Mouse (Mus musculus) hindbrain, embryonic 11.5 days (tissue): ENCODE data around the gene Sept7. TPM values are rescaled to one million over a fixed set of nuclear protein-coding genes. Genes with fewer than 3 reads are reported as not detected.

Experiments
- polyA plus RNA-seq: library from polyadenylated mRNA; unstranded; fragments of >200 nt; fragmentation: Nextera tagmentation; extraction: Ambion mirVana; gene quantifications from 2 replicates; pipeline ENCODE4 v1.2.1, GENCODE M21; 2014

Sept7 gene
- polyA plus RNA-seq, 1 experiment from 2014 or later: 290 TPM

Other genes starting within 250 kb of the Sept7 start
- gene Gm10181, start 163.0 kb upstream of the Sept7 start, polyA plus RNA-seq: not detected in 2 replicates
- gene Herpud2, start 100.6 kb upstream of the Sept7 start, polyA plus RNA-seq: 32.0 and 32.8 TPM in 2 replicates
- gene Eepd1, start 229.1 kb downstream of the Sept7 start, polyA plus RNA-seq: 5.8 and 7.4 TPM in 2 replicates